Mouse (Mus musculus) left cerebral cortex, postnatal 4 days (tissue): ENCODE measurements at regions not wholly inside any gene's neighbourhood (a gene's known extent, or its start where the extent isn't known, plus 50 kb on each side); places are given as distances from the start of the nearest gene placed in this dataset.

ENCODE experiments used
- DNase-seq: peaks from one replicate; pipeline ENCODE4 v3.0.0-alpha.2; 2022
- intact Hi-C: fragments of 180-260 bp; cut with DNase I; formaldehyde crosslinking; loops from one replicate; pipeline ENCODE4 v1.15.1; 2025

DNA sequence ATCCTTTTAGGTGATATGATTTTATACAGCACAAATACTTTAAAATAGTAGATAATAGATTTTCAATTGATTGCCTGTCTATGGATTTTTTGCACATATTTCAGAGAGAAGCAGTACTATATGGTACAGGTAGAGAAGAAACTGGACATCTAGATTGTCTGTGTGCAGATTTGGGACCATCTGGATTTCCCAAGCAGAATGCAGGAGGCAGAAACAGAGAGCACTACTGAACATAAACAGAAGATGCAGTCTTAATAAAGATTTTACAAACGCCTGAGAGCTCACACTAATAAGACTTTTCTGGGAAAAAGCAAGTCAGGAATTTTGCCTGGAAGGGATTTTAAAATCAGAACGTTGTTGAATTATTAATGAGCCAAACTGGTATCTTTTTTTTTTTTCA, 432.9 kb downstream of the Col11a1 start:
- intact Hi-C loops = no loop called here
- DNase-seq = no peak

DNA sequence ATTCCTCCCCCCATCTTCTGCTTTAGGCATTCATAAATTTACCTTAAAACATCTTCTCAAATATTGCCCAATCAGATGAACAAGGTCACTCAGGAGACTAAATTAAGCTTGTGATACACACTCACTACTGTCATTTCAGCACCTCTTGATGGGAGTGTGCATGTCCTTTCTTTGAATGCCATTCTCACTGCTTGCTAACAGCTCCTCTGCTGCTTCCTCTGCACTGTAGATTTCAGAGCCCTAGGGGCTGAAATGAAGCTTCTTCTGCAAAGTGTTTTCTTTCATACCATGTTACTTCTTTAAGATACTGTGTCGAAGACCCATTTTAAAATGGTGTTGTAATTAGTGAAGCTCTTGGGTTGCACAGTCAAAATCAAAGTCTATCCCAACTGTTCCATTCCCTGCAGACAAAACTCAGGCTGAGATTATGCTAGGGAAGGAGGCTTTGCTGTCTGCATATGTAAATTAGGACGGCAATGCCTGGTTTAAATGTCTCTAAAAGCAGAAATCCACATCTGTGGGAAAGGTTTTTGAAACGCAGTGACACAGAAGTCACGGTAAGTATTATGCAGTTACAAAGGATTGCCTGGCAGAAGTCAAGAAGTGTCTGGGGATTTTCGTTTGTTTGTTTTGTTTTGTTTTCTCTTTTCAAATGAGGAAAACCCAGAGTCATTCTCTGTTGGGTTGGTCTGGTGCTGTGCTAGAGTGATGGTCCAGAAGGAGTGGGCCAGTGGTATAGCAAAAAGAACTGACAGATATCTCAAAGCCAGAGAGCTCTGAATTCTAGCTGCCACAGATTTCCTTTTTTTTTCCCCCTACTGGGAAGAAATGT, 433.6 kb downstream of the Col11a1 start:
- intact Hi-C loops = no loop called here
- DNase-seq = no peak

DNA sequence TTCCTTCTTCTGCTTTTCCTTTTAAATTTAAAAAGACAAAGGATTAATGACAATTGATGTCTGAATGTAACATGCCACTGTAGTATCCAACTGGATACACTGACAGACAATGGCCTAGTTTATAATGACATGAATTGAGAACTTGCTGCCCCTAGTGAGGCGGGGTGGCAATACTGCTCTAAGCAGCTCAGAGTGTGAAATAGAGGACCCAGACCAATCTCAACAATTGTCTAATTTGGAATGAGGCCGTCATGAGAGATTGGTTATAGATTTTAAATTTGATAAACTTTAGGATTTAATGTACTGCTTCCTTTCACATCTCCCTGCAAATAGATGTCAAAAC, 434.2 kb downstream of the Col11a1 start:
- no peak for DNase-seq
- intact Hi-C loops = no loop called here

DNA sequence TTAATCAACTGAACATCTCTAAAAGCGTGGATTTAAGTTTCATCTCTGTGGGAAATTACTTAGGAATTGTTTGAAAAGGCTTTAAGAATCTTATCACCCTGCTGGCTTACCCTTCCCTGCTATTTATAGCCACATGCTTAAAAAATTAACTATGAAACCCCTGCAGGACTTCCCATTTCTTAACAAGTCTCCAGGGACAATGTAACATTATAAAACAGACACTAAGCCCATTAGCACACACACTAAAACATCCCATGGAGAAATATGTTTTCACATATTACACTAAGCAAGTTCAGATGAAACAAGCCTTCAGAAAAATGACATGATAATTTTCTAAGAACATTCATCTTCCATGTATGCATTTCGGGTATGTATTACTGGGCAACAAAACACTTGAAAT, 420.0 kb upstream of the Olfm3 start:
- intact Hi-C loops = no loop called here
- DNase-seq = no peak

DNA sequence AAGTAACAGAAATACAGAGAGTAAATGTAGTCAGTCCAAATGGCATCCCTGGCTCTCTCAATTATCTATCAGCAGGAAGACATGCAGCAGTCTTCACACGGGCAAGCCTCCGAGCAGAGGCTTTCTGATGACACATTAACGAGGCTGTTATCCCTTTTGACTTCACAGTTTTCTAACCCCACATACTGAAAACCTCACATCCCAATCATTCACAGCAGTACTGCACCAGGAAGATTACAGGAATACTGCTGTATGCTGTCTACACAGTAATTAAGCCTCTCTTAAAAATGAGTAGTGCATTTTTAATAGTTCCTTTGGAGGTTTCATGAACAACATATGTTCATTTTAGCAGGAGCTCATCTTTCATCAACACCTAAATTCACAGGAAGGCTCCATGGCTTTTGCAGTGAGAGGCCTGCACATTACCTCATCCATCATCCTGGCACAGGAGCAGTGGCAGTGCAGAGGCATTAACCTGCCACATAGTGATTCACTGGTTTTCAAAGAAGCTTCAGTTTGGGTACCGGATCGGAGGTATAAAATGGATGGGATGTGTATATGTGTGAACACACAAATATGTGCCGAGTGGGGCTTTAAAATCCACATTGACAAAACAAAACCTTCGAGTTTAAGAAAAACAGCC, 396.1 kb upstream of the Olfm3 start:
- DNase-seq = no peak
- intact Hi-C loops = no loop called here

DNA sequence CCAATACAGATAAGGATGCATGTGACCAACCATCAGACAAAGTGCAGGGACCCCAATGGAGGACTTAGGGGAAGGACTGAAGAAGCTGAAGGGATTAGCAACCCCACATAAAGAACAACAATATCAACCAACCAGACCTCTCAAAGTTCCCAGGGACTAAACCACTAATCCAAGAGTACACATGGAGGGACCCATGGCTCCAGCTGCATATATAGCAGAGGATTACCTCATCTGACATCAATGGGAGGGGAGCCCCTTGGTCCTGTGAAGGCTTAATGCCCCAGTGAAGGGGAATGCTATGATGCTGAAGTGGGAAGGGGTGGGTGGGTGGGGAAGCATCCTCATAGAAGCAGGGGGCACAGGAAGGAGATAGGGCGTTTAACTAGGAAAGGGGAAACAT, 388.6 kb upstream of the Olfm3 start:
- intact Hi-C loops = no loop called here
- DNase-seq = no peak

DNA sequence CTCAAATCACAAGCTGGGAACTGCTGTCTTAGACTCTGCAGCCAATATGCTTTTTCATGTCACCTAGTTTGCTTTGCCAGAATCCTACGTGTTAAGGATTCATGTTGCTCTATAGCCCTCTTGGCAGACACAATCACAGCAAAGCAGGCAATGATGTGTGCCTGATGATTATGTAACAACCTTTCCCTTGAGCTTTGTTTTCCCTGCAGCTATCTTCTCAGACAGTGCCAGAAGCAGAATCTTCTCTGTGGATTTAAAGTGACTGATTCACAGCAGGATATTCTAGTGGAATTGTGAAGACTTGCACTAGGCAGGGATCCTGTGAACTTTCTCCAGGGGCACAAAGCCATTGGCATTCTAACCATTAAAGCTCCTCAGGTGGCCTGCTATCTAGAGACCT, 359.5 kb upstream of the Olfm3 start:
- DNase-seq = no peak
- intact Hi-C loops = no loop called here

DNA sequence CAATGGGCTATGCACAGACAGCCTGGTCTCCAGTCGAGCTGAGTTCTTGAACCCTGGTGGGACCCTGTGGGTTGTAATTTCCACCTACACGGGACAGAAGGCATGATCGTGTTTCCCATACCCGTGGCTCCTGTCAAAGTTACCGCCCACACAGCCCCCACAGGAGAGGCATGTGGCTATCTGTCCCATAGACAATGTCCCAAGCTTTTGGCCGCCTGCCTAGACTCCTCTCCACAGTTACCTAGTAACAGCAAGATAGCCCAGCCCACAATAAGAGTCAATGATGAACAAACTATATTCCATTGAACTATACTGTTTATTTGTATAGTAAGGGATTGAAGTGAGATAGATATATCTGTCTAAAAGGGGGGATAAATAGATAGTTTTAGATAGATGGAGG, 356.7 kb upstream of the Olfm3 start:
- peak; percentile 54 for DNase-seq
- intact Hi-C loops = no loop called here

DNA sequence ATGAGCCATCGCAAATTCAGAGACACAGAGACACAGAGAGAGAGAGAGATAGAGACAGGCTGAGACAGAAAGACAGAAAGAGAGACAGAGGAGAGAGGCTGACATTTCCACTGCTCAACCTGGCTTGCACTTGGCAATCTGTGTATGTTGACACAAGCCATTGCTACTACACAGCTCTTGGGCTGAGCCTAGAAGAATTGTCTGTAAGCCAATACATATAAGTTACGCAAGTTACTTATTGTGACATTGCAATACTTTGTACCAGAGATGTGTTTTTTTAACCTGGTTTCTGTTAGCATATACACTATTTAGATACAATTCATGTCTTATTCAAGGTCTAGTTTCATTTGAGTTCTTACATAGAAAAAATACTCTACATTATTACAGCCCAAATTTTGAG, 332.9 kb upstream of the Olfm3 start:
- intact Hi-C loops = no loop called here
- DNase-seq = no peak
